Mouse (Mus musculus): ENCODE measurements at regions not wholly inside any gene's neighbourhood (a gene's known extent, or its start where the extent isn't known, plus 50 kb on each side); places are given as distances from the start of the nearest gene placed in this dataset.
A peak's percentile ranks its signal among the peaks of the same experiment; 100 is the strongest.

DNA sequence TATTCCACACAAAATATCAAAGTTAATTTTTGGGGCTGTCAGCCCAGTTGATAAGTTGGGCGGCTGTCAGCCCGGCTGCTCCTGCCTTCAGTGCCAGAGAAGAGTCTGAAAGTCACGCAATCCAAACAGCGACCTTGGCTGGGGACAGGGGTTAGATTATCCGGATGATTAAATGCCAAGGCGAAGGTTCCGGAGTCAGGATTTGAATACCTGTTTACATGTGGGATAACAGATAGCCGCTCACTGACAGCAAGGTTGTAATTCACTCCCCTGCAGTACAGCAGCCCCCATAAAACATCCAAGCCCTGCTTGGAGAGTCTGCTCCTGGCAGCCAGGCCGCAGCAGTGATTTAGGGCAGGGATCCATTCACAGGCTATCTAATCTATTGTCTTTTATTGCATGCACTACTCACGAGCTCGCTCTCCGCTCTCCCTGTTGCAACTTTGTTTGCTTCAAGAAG is 388.3 kb downstream of the Gm45692 start:
- DNase-seq (ENCODE audit: low spot score in 2 of 2): no peak

- no peak for DNase-seq (ENCODE audit: low spot score in 2 of 2)
Observed at GRCm38 (mm10) chr8:26509254-26509653, 389.9 kb downstream of the Gm45692 start.

DNA sequence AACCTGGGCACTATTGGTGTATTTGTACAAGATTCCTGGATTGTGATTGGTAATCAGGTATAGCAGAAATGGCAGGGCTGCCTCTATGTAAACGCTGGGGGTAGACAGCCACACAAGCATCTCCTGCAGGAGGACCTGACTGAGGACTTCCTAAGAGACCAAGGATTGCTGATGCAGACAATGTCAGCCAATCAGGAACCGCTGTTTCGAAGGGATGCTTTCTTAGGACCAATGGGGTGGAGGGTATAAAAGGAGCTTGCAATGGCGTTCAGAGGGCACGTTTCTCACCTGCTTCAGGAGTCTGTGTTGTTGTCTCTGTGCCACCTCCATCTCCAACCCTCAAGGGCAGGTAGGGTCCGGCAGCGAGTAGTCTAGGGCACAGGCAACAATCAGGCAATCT is 393.7 kb downstream of the Gm45692 start:
- DNase-seq (ENCODE audit: low spot score in 2 of 2): no peak

DNA sequence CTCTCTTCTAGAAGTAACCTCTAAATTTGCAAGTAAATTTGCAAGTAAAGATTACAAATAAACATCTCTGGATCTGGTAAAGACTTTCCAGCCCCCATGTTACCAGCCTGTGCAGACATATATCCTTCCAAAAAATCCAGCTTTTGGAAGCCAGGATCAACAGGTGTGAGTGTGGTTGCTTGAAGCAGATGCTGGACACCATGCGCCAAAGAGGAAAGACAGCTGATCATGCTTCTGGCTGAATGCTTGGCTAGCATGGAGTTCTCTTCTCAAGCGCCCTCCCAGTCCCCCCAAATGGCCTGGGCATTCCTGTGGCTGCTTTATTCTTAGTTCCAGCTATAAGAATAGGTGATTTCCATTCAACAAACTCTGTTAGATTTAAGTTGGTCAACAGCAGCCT is 404.9 kb downstream of the Gm45692 start:
- no peak for DNase-seq (ENCODE audit: low spot score in 2 of 2)

DNA sequence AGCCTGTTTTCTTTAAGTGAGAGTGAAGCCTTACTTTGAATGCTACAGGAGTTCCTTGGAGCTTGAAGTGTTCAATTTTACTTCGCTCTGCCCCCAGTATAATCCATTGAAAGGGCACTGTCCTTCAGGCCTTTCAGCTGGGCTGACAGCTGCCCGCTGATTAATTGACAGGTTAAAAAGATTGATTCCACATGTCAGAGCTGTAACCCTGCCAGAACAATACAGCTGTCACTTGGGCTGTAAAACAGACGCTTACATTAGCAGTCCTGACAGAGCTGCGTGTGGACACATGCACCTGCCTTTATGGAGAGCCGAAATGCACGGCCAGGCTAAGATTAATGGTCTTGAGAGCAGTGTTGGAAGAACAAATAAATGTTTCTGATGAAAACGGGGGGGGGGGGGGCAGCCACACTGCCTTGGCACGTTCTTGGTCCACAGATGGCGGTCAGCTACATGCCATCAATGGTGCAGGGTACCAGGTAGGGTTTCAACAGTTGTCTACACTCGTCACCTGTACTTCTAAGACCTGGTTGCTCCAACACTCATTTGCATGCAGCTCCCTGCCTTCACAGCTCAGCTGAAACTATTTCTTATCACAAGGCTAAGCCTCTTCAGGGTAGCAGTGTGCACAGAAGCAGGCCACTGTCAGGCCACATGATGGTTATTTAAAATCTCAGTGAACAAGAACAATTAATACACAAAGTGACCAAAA is 407.3 kb downstream of the Gm45692 start:
- no peak for DNase-seq (ENCODE audit: low spot score in 2 of 2)

DNA sequence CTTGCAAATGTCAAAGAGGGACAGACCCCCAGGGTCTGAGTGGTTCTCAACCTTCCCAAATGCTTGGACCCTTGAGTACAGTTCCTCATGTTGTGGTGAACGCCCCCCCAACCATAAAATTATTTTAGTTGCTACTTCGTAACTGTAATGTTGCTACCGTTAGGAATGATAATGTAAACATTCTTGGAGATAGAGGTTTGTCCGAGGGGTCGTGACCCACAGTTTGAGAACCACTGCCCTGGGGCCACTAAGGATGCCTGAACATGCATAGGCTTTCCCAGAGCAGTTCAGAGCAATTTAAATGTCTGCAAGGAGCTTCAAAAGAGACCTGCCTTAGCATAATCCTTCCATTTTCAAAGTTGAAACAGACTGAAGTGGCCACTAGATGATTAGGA is 407.8 kb downstream of the Gm45692 start:
- DNase-seq (ENCODE audit: low spot score in 2 of 2): no peak

DNA sequence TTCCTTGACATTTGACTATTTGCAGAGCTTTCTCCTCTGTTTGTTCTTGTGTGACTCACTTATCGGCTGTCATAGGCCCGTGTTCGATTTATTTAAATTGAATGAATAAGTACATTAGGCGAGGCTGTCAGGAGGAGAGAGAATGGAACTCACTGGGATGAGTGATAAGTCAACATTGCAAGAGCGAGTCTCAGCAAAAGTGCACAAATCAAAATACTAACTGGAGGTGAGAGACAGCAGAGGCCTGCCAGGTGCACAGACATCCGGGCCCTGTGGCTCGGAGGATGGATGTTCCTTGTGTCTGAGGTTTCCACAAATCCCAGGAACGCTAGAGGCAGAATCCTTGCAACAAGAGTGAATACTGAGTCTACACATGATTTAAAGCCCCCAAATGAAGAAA is 410.6 kb downstream of the Gm45692 start:
- DNase-seq (ENCODE audit: low spot score in 2 of 2): no peak

DNA sequence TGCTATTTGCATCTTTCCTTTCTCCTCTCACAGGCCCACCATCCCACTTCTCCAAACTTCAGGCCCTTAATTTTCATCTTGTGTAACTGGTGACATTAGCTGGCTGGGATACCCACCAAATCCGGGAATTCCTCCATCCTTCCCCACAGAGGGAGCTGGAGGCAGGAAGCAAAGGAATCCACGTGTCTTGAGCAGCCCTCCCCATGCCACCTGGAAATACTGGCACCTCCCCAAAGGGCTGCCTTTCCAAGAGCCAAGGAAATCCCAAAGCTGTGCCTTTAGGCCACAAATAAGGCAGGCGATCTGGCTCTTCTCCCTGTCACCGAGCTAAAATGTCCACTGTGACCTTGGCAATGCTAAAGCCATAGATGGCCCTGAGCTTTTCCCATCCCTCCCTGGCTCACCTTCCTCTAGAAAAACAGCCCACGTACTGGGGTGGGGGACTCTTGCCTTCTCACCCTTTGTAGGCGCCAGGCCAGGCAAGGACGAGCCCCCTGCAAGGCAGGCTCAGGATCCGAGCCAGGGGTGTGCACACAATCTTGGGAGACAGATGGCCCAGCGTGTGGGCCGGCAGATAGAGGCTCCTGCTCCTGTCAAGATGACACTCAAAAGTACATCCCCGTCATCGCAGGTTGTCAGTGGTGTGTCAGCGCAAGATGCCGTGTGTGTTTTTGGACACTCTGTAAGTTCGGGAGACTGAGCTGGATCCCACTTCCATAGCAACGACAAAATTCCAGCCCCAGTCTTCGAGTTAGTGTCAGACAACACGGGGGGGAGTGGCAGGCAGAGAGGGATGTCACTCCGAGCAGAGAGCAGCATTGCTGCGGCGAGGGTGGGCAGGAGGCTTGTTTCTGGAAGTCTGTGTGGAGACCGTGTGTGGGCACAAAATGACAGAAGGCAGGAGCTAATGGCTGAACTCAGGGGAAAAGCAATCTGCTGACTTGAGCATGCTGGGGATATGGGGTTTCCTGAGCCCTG is 414.4 kb downstream of the Gm45692 start:
- peak; percentile 15 to 68 for DNase-seq (ENCODE audit: low spot score in 2 of 2)

DNA sequence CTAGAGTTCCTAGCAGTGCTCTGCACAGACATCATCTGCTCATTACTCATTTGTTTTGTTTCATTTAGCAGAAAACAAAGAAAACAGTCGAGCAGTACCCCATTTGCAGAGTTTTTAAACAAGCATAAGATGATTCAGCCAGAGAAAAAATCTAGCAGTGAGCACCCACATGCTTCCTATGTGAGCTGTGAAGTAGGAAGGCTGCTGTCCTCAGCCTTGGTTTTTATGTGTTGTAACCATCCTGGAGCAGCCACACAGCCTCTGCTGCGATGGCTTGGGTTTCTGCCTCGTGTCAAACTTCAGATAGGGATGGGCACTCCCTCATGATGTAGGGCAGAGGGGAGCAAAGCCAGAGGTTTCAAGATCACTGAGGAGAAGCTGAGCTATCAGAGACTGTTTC is 416.5 kb downstream of the Gm45692 start:
- peak in 1 of 2 experiments; percentile 22 for DNase-seq (ENCODE audit: low spot score in 2 of 2)

DNA sequence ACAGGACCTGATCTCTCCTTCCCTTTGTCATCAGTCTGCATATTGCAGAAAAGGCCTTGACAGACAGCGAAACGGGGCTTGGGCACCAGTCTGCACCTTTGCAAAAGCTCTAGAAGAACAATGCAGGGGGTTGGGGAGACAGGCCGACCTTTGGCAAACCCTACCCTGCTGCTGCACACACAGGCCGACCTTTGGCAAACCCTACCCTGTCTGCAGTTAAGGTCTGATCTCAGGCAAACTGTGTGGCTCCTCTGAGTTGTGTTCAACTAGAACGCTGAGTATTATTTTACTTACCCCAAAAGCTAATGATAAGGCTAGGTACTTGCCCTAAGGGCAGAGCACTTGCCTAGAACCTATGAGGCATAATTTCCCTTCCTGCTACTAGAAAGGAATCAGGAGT is 423.4 kb upstream of the Zfp703 start:
- no peak for DNase-seq (ENCODE audit: low spot score in 2 of 2)

DNA sequence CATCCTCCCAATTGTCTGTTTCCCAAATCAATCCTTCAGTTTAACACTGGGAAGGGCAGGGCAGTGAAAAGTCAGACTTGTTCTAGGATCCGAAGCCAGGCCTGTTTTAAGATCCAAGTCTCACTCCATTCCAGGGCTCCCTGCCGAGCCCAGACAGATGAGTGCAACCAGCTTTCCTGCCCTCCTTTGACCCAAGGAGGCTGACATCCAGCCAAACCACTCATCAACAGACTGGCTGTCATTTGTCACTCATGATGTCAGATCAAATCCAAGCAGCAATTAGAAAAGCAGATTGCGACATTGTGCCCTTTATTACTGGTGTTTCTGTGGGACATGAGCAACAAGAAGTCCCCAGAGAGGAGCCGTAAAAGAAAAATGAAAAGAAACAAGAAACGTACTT is 417.9 kb upstream of the Zfp703 start:
- DNase-seq (ENCODE audit: low spot score in 2 of 2): no peak

DNA sequence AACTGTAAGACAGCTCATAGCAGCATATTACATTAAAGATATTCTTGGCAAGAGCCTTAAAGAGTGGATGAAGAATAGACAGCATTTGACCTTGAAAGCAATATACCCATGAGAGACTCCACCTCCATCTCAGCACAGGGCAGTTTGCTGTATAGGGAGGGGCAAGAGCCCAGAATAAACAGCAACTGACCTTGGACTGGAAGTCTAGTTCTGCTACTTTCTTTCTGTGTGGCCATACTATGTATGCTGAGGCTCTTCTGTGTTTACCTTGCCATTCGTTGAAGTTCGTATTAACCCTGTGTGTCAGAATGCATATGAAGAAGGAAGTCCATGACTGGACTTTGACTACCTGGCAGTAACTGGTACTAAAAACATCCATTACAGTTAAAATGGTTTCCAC is 414.0 kb upstream of the Zfp703 start:
- DNase-seq (ENCODE audit: low spot score in 2 of 2): no peak

- DNase-seq (ENCODE audit: low spot score in 2 of 2): no peak
Observed at GRCm38 (mm10) chr8:26564254-26564653, 412.9 kb upstream of the Zfp703 start.

DNA sequence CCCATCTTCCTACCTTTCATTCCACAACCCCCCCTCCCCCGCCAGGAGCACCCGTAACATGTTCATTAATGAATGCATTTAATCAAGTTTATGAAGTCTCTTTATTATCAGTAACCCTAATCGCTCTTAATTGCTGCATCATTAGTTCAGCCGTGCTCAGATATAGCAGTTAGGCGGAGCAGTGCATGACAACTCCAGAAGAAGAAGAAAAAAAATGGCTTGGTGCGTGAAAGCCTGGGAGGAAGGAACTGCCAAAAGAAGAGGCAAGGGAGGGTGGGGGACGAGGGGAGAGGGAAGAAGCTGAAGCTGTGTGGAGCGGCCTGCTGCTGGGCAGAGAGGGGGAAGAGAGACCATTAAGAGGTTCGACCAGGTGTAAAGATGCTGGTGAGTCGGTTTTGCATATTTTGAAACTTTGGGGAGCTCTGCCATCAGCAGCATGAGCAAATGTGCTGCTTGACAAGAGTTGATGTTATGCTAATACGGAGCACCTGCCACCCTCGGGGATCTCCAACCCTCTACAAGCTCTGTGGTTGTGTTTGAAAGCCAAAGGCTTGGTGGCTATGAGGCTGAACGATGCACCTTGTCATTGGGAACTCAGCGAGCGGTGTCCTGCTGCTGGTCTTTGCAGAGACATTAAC is 408.6 kb upstream of the Zfp703 start:
- DNase-seq (ENCODE audit: low spot score in 2 of 2): no peak

GRCm38 (mm10) chr8:26588841-26589240 is 388.3 kb upstream of the Zfp703 start:
- no peak for DNase-seq (ENCODE audit: low spot score in 2 of 2)

DNA sequence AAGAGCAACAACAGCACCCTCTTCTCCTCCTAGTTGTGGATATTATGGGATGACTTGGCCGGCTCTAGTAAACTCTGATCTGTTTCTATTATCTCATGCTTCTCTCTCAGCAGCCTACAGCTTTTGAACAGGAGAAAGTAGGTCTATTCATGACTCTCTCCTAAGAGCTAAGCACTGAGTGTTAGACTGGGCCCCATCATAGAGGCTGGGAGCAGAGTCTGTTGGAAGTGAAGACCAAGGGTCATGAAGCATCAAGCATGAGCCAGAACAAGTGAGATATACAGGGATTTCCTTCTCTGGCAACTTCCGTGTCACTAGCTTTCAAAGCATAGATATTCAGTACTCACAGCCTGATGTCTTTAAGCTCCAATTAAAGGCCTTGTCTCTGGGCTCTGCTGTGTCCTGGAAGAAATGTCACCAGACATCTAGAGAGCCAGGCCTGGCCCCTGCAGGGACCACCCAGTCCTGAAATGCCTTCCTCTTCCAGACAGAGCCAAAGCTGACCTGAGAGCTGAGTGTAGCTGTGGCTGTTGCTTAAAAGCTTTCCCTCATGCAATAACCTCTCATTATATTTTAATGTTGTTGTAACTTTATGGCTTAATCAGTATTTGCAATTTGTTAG is 386.4 kb upstream of the Zfp703 start:
- no peak for DNase-seq (ENCODE audit: low spot score in 2 of 2)

DNA sequence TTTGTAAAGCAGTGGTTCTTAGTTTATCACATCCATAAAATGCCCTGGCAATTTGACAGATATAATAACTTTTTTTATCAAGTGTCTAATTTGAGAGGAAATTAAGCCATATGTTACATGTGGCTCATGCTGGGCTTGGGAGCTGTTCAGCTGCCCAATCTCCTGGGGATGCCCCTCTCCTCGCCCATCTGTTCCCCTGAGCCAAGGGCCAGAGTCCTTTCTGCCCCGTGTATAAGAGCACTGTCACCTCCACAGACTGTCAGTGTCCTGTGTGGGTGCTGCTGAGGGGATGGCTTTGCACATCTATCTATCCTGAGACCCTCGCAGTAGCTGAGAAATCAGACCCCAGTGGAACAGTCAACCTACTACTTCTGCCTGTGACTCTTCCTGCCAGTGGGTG is 385.9 kb upstream of the Zfp703 start:
- no peak for DNase-seq (ENCODE audit: low spot score in 2 of 2)

DNA sequence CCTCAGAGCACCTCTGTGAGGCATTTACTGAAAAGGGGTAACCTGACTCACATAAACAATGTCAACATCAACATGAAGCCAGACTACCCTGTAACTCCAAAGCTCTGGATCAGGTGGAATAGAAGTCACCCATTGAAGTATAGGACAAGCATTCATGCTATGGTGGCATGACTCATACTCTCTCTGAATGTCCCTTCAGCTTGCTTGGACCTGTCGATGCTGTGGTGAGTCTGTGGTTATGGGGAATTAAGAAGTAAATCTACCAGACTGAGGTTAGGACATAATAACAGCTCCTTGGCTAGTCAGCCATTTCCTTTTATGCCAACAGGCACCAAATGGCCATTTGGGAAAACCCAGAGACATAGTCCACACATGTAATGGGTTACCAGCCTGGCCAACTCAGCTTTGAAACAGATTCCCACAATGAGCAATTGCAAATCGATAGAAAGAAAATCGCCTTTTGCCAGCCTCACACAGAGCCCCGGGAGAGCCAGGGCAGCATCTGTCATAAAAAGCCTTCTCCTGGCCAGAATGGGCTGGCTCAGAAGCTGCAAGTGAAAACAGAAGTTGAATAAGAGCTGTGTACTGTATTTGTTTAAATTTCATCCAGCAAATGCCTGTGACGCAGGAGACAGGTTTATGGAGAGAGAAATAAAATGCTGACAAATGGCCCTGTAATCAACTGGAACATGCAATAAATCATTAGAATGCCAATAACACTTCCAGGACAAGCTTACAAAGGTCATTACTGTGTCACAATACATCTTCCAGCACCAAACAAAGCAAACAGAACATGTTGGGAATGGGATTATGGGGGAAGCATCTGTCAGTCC is 383.4 kb upstream of the Zfp703 start:
- no peak for DNase-seq (ENCODE audit: low spot score in 2 of 2)

DNA sequence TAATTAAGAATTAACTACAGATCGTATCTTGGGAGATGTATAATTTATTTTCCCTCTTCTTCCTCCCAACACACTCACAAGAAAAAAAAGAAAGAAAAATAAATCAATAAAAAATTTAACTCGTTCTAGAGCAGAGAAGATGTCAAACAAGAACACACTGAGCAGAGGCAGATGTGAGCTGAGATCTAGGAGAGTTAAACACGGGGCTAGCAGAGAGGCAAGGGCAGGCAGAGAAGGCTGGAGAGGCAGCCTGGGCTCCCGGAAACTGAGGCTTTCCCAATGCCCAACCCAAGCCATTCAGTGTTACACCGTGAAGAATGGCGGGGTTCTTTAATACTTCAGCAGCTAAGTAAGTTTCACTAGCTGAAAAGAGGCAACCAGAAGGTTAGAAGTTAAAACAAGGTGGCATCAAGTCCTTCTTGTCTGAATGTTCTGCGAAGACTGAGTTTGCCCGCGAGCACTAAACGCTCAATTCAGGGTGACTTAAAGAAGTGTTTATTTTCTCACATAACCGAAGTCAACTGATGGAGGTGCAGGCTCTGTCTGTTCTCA is 382.7 kb upstream of the Zfp703 start:
- DNase-seq (ENCODE audit: low spot score in 2 of 2): no peak

DNA sequence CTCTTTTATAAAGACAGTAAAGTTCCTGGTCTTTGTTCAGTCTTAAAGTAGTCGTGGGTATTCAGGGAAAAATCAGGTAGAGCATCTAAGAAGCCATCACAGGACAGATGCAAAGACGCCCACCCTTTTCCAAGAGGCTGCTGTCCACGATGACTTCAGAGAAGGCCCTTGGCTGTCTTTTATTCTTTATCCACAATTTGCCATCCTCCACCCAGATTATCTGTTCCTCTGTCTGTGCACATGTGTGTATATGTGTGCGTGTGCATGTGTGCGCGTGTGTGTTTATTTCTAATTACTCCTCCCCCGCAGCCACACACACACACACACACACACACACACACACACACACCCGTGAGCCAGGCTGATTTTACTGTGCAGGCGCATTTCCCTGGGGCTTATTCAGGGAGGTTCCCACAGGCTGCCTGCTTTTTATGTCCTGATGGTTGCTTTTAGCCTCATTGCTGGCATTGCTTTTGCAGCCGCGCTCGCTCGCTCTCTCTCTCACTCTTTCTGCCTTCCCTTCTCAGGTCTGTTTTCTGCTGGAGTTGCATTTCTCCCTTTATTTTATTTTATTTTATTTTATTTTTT is 381.6 kb upstream of the Zfp703 start:
- DNase-seq (ENCODE audit: low spot score in 2 of 2): no peak
